ENCODE assay signal across 10 mouse cellular contexts in genomic region chr13:12165461-12166058, GRCm38 (mm10). TPM values are rescaled to one million over a fixed set of nuclear protein-coding genes. Genes with fewer than 3 reads are reported as not detected.
DNase-seq lines count a peak whose midpoint lies in the region; ATAC-seq and TF ChIP-seq lines count a peak whose summit lies in the region.
"Had no signal": no experiment of that assay in that cellular context is flagged by ENCODE, and none has a peak within 500 bp of the region (broad histone marks: within the 10 kb centered on the region; RNA-seq: fewer than 3 reads in every experiment).

No protein-coding gene starts in this region.

- no peak for TF ChIP-seq CTCF in kidney, adult 2 months (conservative IDR thresholded peaks at IDR 0.05; ENCODE audit: insufficient read depth, insufficient read length, low read depth, low read length)

- peaks cover 19% of the 10 kb centered on the region for H3K4me1 ChIP-seq in heart, embryonic 11.5 days (ENCODE audit: control insufficient read depth, insufficient read depth, low read length)
- H3K4me1 ChIP-seq in kidney, adult 2 months (ENCODE audit: control insufficient read depth, insufficient read depth, low read length), result peaks cover 11% of the 10 kb centered on the region
- H3K4me1 ChIP-seq in kidney, embryonic 16.5 days (ENCODE audit: insufficient read depth, low read length), result peaks cover 9% of the 10 kb centered on the region
- H3K4me1 ChIP-seq: limb, embryonic 13.5 days had no signal

- H3K36me3 ChIP-seq in heart, embryonic 11.5 days (ENCODE audit: control insufficient read depth, insufficient read depth, low read length), result no peaks in the 10 kb centered on the region
- no peaks in the 10 kb centered on the region for H3K36me3 ChIP-seq in kidney, adult 2 months (ENCODE audit: control insufficient read depth, insufficient read depth, low read length)
- no peaks in the 10 kb centered on the region for H3K36me3 ChIP-seq in kidney, embryonic 16.5 days (ENCODE audit: insufficient read depth, low read length)
- H3K36me3 ChIP-seq: limb, embryonic 13.5 days had no signal

- DNase-seq in heart, postnatal 4 days, result no peak
- peak; percentile 45 for DNase-seq in kidney, adult 2 months
- no peak for DNase-seq in kidney, adult 18-20 months
- DNase-seq in R1 (ENCODE audit: low read depth, low spot score), result peak; percentile 49
- DNase-seq in right cerebral cortex, adult 18-20 months, result no peak
- DNase-seq: cerebellum, postnatal 36 days; thymus, postnatal 36 days had no signal

- no peak overlapping the region for H3K9ac ChIP-seq in heart, embryonic 11.5 days (ENCODE audit: low read depth, low read length)
- H3K9ac ChIP-seq in kidney, embryonic 16.5 days (replicated peaks; ENCODE audit: low read length), result no peak overlapping the region
- H3K9ac ChIP-seq: limb, embryonic 13.5 days had no signal

- 35% methylated on average over 8 of the region's 8 CpGs for WGBS in heart, embryonic 11.5 days (ENCODE audit: insufficient replicate concordance)
- 31% methylated on average over 8 of the region's 8 CpGs for WGBS in kidney, adult 2 months
- 40% methylated on average over 8 of the region's 8 CpGs for WGBS in kidney, embryonic 16.5 days

- no peak overlapping the region for H3K4me2 ChIP-seq in heart, embryonic 11.5 days
- H3K4me2 ChIP-seq in kidney, embryonic 16.5 days (replicated peaks; ENCODE audit: low read depth, low read length), result no peak overlapping the region
- H3K4me2 ChIP-seq: limb, embryonic 13.5 days had no signal

- H3K27me3 ChIP-seq in heart, embryonic 11.5 days (ENCODE audit: control insufficient read depth, insufficient read depth, low read length), result no peaks in the 10 kb centered on the region
- H3K27me3 ChIP-seq in kidney, adult 2 months (replicated peaks; ENCODE audit: control insufficient read depth, insufficient read depth, low read length), result no peaks in the 10 kb centered on the region
- no peaks in the 10 kb centered on the region for H3K27me3 ChIP-seq in kidney, embryonic 16.5 days (ENCODE audit: insufficient read depth, low read length)
- H3K27me3 ChIP-seq: limb, embryonic 13.5 days had no signal

- ATAC-seq in heart, embryonic 11.5 days (replicated peaks; ENCODE audit: insufficient number of reproducible peaks, low FRiP score, low TSS enrichment), result no peak
- peak; percentile 87 for ATAC-seq in kidney, embryonic 16.5 days (ENCODE audit: low FRiP score, low TSS enrichment)

- no peak overlapping the region for H3K4me3 ChIP-seq in heart, embryonic 11.5 days (ENCODE audit: low read depth, low read length)
- H3K4me3 ChIP-seq in kidney, adult 2 months (ENCODE audit: insufficient read depth, low read depth, low read length), result no peak overlapping the region
- H3K4me3 ChIP-seq in kidney, embryonic 16.5 days (ENCODE audit: low read length), result no peak overlapping the region
- H3K4me3 ChIP-seq: limb, embryonic 13.5 days had no signal

- H3K9me3 ChIP-seq in heart, embryonic 11.5 days (replicated peaks; ENCODE audit: control insufficient read depth, low read length), result no peaks in the 10 kb centered on the region
- H3K9me3 ChIP-seq in kidney, embryonic 16.5 days (ENCODE audit: low read length), result no peaks in the 10 kb centered on the region
- H3K9me3 ChIP-seq: limb, embryonic 13.5 days had no signal

- H3K27ac ChIP-seq in heart, embryonic 11.5 days (ENCODE audit: low read depth, low read length), result peak overlapping the region; percentile 22; the same call in 1 of the 2 replicates
- peak overlapping the region; percentile 57 for H3K27ac ChIP-seq in kidney, adult 2 months (ENCODE audit: insufficient read depth, low read depth, low read length)
- peak overlapping the region; percentile 62; the same call in 1 of the 2 replicates for H3K27ac ChIP-seq in kidney, embryonic 16.5 days (ENCODE audit: low read length)
- H3K27ac ChIP-seq: limb, embryonic 13.5 days had no signal

- no peak for TF ChIP-seq POLR2A in kidney, adult 2 months (IDR thresholded peaks at IDR 0.05; ENCODE audit: low read depth, low read length)

RNA-seq across cellular contexts. Expression of gene Ryr2, which starts 58.8 kb away (rescaled TPM):
- 35.6 and 46.7 TPM in 2 replicates for polyA plus RNA-seq in heart, embryonic 11.5 days (2014; fragmentation: Nextera tagmentation; extraction: Ambion mirVana)
- total RNA-seq in heart, postnatal 4 days (2021), result 100 to 1,000 TPM; 710 to 754 TPM
- 0.13 and 0.16 TPM in 2 replicates for polyA plus RNA-seq in kidney, adult 2 months (2012; rRNA removed)
- 0.19 and 0.42 TPM in 2 replicates for polyA plus RNA-seq in kidney, embryonic 16.5 days (2015; fragmentation: Nextera tagmentation; extraction: Ambion mirVana)

Comparison
In these comparisons a context has a peak if more than half of its experiments do, and no peak if none do; other contexts are left out.
1. DNase-seq: peak in kidney, adult 2 months (single experiment) and R1 (single experiment); none in heart, postnatal 4 days (single experiment), kidney, adult 18-20 months (single experiment) and right cerebral cortex, adult 18-20 months (single experiment).
2. RNA of gene Ryr2, which starts 58.8 kb away (polyA plus RNA-seq): 35.6 to 46.7 TPM in heart, embryonic 11.5 days; 0.19 to 0.42 TPM in kidney, embryonic 16.5 days and 0.13 to 0.16 TPM in kidney, adult 2 months; every median in the first group is over 10 times any median in the second.
3. Peak in every context shown above with its lines, with median percentiles within 50 percentile points of each other: H3K27ac ChIP-seq.